Mouse (Mus musculus) hindbrain, embryonic 16.5 days (tissue): ENCODE measurements around the gene Rab14. TPM values are rescaled to one million over a fixed set of nuclear protein-coding genes. Genes with fewer than 3 reads are reported as not detected.

ENCODE experiments used
- ATAC-seq: fragments of 200-750 bp; cut with Nextera tagmentation; 2 replicates; pipeline ENCODE4 v1.8.0; 2017; ENCODE audit warnings: moderate TSS enrichment, moderate library complexity
- H3K27ac ChIP-seq: fragments of 300-500 bp; sonication (generic); 2 replicates; pipeline ENCODE4 v1.5.1; 2014; ENCODE audit warnings: low read depth, mild to moderate bottlenecking, control low read depth, low read length, moderate library complexity
- H3K27me3 ChIP-seq: fragments of 300-500 bp; sonication (generic); replicated peaks from 2 replicates; pipeline ENCODE4 v1.6.1; 2014; ENCODE audit warnings: low read length; ENCODE audit not compliant: control insufficient read depth, insufficient read depth
- H3K36me3 ChIP-seq: fragments of 300-500 bp; sonication (generic); 2 replicates; pipeline ENCODE4 v1.6.1; 2014; ENCODE audit warnings: mild to moderate bottlenecking, low read length, moderate library complexity, mixed read lengths; ENCODE audit not compliant: control insufficient read depth, insufficient read depth
- H3K4me1 ChIP-seq: fragments of 300-500 bp; sonication (generic); 2 replicates; pipeline ENCODE4 v1.6.1; 2014; ENCODE audit warnings: low read depth, low read length; ENCODE audit not compliant: control insufficient read depth, insufficient read depth
- H3K4me2 ChIP-seq: fragments of 300-500 bp; sonication (generic); 2 replicates; pipeline ENCODE4 v1.6.1; 2014; ENCODE audit warnings: mild to moderate bottlenecking, low read length, control low read depth, moderate library complexity
- H3K4me3 ChIP-seq: fragments of 300-500 bp; sonication (generic); 2 replicates; pipeline ENCODE4 v1.5.1; 2014; ENCODE audit warnings: mild to moderate bottlenecking, low read length, control low read depth, moderate library complexity
- H3K9ac ChIP-seq: fragments of 300-500 bp; sonication (generic); 2 replicates; pipeline ENCODE4 v1.6.1; 2014; ENCODE audit warnings: low read depth, mild to moderate bottlenecking, control low read depth, low read length, moderate library complexity
- H3K9me3 ChIP-seq: fragments of 300-500 bp; sonication (generic); 2 replicates; pipeline ENCODE4 v1.6.1; 2014; ENCODE audit warnings: mild to moderate bottlenecking, low read length, moderate library complexity; ENCODE audit not compliant: control insufficient read depth
- WGBS: fragments of 180-500 bp; shearing (Covaris S2); extraction: QIAGEN DNeasy Blood & Tissue Kit; methylation state at CpG from one replicate; pipeline ENCODE4 v1.1.7; 2014; 5-methylcytosine and 5-hydroxymethylcytosine counted together
- polyA plus RNA-seq: library from polyadenylated mRNA; unstranded; fragments of >200 nt; fragmentation: Nextera tagmentation; extraction: Ambion mirVana; gene quantifications from 2 replicates; pipeline ENCODE4 v1.2.1, GENCODE M21; 2015

Gene Rab14
- polyA plus RNA-seq, 1 experiment from 2014 or later, result 426 TPM

DNA sequence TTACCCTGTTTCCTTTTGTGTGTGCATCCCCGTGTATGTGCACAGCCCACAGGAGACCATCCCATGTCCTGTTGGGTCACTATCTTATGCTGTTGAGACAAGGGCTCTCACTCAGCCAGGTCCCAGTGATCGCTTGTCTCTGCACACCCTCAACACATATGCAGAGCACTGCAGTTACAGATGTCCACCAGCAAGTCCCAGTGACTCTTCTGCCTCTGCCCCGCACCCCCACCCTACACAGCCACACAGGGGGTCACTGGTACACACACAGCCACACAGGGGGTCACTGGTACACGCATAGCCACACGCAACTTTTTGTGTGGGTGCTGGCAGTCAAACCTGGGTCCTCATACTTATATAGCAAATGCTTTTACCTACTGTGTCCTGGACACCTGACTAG, 37.5 kb downstream of the Rab14 start:
- H3K9ac ChIP-seq, result no peak overlapping the region
- no peaks in the 10 kb centered on the region for H3K27me3 ChIP-seq
- H3K4me1 ChIP-seq, result no peaks in the 10 kb centered on the region
- ATAC-seq, result no peak
- H3K4me2 ChIP-seq, result no peak overlapping the region
- no peaks in the 10 kb centered on the region for H3K9me3 ChIP-seq
- no peak overlapping the region for H3K4me3 ChIP-seq
- H3K27ac ChIP-seq, result no peak overlapping the region
- 91% methylated on average over 5 of the region's 5 CpGs for WGBS
- peaks cover 25% of the 10 kb centered on the region for H3K36me3 ChIP-seq

DNA sequence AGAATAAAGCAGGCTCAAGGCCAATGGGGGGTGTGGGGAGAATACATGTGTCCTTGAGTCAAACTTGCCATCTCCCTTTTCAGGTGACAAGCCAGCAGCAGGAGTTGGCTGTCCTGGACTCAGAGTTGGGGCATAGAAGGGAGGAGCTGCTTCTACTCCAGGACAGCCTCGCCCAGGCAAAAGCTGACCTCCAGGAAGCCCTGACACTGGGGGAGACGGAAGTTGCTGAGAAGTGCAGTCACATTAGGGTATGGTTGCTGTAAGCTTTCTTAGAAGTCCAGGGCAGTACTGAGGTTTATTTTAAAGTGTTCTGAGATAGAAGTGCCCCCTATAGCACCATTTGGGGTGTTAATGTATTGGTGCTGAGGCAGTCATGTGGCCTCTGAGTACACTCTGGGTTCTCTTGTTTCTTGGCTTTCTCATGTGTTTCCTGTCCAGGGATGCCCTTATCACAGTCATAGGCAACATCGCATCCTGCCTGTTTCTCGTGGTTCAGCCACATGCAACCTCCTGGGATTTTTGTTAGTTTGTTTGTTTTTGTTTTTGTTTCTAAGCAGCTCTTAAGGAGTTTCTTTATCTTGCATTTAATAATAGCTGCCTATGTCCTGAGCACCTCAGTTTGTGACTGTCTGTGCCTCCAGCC, 39.0 kb downstream of the Rab14 start:
- Histone ChIP-seq H3K4me1 (no peaks in the 10 kb centered on the region), H3K4me3 (no peak overlapping the region), H3K36me3 (peaks cover 24% of the 10 kb centered on the region), H3K9ac (no peak overlapping the region), H3K4me2 (no peak overlapping the region), H3K27me3 (no peaks in the 10 kb centered on the region), H3K27ac (no peak overlapping the region), H3K9me3 (no peaks in the 10 kb centered on the region)
- no peak for ATAC-seq
- WGBS, result 84% methylated on average over 4 of the region's 4 CpGs

DNA sequence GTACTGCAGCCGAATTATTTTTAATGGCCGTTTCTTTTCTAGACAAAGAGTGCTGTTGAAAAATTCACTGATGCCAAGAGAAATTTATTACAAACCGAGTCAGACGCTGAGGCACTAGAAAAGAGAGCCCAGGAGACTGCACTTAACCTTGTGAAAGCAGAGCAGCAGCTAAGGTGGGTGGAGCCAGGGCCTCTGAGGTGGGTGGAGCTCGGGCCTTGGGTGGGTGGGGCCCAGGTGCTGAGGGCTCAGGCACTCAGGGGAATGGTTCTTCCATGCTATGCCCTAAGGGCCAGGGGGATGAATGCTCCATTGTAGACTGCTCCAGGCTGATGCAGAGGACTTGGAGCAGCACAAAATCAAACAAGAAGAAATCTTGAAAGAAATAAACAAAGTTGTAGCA, 40.7 kb downstream of the Rab14 start:
- H3K9me3 ChIP-seq, result no peaks in the 10 kb centered on the region
- WGBS, result 60% methylated on average over 5 of the region's 5 CpGs
- H3K4me1 ChIP-seq, result no peaks in the 10 kb centered on the region
- no peak overlapping the region for H3K4me2 ChIP-seq
- no peak overlapping the region for H3K27ac ChIP-seq
- no peak overlapping the region for H3K9ac ChIP-seq
- H3K36me3 ChIP-seq, result peaks cover 17% of the 10 kb centered on the region
- H3K4me3 ChIP-seq, result no peak overlapping the region
- no peak for ATAC-seq
- no peaks in the 10 kb centered on the region for H3K27me3 ChIP-seq

DNA sequence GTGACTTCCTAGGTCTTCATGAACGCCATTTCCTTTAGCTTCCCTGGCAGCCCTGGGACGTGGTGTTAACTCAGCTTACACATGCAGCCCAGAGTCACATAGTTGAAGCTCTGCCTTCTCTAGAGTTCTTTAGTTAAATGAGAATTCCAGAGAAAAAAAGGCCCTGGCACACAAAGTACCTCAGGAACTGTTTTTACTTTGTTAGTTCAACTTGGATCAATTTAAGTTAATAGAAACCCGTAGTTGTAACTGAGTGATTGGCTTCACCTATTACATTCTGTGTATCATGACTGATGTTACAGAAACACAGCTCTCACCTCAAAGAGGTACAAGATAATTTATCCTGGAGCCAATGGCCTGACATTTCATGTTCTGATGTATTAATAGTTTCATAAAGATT, 42.6 kb downstream of the Rab14 start:
- Histone ChIP-seq H3K9ac (no peak overlapping the region), H3K27ac (no peak overlapping the region), H3K36me3 (peaks cover 25% of the 10 kb centered on the region), H3K27me3 (no peaks in the 10 kb centered on the region), H3K4me2 (no peak overlapping the region), H3K4me3 (no peak overlapping the region), H3K4me1 (no peaks in the 10 kb centered on the region), H3K9me3 (no peaks in the 10 kb centered on the region)
- no peak for ATAC-seq
- 93% methylated on average over 3 of the region's 3 CpGs for WGBS

DNA sequence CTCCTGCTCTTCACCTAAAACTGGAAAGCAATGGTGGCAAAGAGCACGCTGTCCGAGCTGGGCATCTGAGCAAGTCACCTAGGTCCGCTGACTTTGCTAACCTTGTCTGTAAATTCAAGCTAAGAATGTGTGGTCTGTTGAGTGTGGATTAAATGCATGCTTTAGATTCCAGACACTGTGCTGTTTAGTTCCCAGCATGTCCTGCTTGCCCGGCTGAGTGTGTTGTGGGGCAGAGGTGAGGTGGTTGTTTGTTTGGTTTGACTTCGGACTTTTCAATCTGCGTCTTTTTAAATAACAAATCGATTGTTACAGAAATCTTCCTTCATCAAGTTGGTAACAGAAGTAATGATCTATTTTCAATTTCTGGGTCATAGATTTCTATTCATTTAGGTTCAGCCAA, 43.1 kb downstream of the Rab14 start:
- Histone ChIP-seq H3K4me3 (no peak overlapping the region), H3K4me1 (no peaks in the 10 kb centered on the region), H3K9ac (no peak overlapping the region), H3K36me3 (peaks cover 27% of the 10 kb centered on the region), H3K27ac (no peak overlapping the region), H3K4me2 (no peak overlapping the region), H3K9me3 (no peaks in the 10 kb centered on the region), H3K27me3 (no peaks in the 10 kb centered on the region)
- no peak for ATAC-seq
- 91% methylated on average over 7 of the region's 7 CpGs for WGBS

DNA sequence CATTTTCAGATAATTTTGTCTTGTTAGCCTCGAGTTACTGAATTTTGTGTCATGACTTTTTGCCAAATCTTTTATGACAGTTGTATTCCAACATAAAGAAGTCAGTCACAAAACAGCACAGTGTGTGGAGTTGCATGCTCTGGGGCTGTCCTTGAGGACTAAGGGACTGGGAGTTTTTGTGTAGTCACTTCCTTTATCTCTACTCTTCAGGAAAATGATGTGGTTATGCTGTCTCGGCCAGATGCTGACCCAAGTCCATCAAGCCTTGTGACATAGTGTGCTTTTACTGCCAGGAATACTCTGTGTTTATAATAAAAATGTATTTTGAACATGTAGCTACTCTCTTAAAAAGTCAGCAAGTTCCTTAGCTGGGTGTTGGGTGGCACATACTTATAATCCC, 43.9 kb downstream of the Rab14 start:
- no peak overlapping the region for H3K27ac ChIP-seq
- peaks cover 24% of the 10 kb centered on the region for H3K36me3 ChIP-seq
- ATAC-seq, result no peak
- WGBS, result 93% methylated on average over 2 of the region's 2 CpGs
- no peaks in the 10 kb centered on the region for H3K9me3 ChIP-seq
- no peak overlapping the region for H3K4me2 ChIP-seq
- no peak overlapping the region for H3K4me3 ChIP-seq
- H3K27me3 ChIP-seq, result no peaks in the 10 kb centered on the region
- no peak overlapping the region for H3K9ac ChIP-seq
- H3K4me1 ChIP-seq, result no peaks in the 10 kb centered on the region

DNA sequence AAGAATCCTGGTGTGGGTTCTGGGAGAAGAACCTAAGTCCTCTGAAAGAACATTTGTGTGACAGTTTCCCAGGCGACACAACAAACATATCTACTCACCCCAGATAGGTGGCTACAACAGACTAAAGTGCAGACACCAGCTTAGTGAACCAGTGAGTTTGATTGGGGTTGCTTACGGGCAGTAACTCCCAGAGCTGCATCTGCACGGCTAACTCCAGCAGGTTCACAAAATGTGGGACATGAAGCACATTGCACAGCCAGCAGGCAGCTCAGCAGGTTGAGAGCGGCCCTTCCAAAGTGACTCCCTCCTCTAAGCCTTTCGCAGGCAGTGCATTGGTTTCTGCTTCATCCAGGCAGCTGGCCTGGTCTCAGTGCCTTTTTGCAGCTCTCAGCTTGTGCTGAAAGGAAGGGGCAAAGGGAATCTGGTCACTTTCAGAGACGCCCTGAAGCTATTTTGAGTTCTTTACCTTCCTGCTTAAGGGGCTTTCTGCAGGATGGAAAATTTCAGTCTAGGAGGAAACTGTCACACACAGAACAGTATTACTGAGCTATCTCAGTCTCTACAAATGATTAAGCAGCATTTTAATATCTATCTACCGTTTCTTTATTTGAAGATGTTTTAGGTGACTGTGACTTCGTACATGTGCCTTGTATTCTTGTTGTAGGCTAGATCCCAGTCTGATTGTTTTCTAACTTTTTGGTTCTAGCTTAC, 46.9 kb downstream of the Rab14 start:
- H3K9ac ChIP-seq, result no peak overlapping the region
- H3K27me3 ChIP-seq, result no peaks in the 10 kb centered on the region
- H3K4me2 ChIP-seq, result no peak overlapping the region
- no peak overlapping the region for H3K27ac ChIP-seq
- H3K36me3 ChIP-seq, result peaks cover 31% of the 10 kb centered on the region
- WGBS, result 91% methylated on average over 8 of the region's 8 CpGs
- H3K4me3 ChIP-seq, result no peak overlapping the region
- no peaks in the 10 kb centered on the region for H3K4me1 ChIP-seq
- H3K9me3 ChIP-seq, result no peaks in the 10 kb centered on the region
- no peak for ATAC-seq

DNA sequence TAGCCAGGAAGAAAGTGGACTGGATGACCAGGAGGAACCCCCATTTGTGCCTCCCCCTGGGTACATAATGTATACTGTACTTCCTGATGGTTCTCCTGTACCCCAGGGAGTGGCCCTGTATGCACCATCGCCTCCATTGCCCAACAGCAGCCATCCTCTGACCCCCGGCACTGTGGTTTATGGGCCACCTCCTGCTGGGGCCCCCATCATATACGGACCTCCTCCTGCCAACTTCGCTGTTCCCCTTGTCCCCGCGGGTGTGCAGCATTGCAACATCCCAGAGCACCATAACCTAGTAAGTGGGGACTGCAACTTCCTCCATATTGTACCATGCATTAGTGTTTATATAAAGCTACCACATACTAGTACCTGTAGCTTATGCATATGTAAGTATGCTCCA, 47.7 kb downstream of the Rab14 start:
- Histone ChIP-seq H3K9ac (no peak overlapping the region), H3K9me3 (no peaks in the 10 kb centered on the region), H3K36me3 (peaks cover 38% of the 10 kb centered on the region), H3K4me3 (no peak overlapping the region), H3K4me2 (no peak overlapping the region), H3K27ac (no peak overlapping the region), H3K4me1 (no peaks in the 10 kb centered on the region), H3K27me3 (no peaks in the 10 kb centered on the region)
- WGBS, result 89% methylated on average over 6 of the region's 6 CpGs
- no peak for ATAC-seq

DNA sequence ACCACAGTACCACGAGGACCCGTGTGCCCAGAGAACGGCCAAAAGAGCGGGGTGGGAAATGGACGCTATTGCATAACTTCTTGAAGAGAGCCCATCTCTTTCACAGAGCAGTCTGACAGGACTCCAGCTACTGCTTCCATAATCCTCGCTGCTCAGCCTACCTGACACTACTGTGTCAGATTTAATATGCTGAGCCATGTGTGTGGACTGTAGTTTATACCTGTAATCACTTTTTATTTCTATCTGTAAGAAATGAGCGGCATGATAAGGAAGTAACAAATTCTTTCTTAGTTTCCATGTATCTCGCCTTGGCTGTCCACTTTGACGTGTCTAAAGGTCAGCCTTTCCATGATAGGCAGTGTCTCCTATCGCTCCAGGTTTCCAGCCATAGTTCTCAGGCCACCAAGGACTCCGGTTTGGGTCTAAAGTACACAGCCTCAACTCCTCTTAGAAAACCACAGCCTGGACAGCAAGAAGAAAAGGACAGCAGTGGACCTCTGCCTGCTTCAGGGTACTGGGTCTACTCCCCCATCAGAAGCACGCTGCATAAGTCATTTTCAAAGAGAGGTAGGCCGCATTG, 49.5 kb downstream of the Rab14 start:
- Histone ChIP-seq H3K36me3 (peaks cover 37% of the 10 kb centered on the region), H3K4me1 (no peaks in the 10 kb centered on the region), H3K27me3 (no peaks in the 10 kb centered on the region), H3K9me3 (no peaks in the 10 kb centered on the region), H3K27ac (no peak overlapping the region), H3K4me2 (no peak overlapping the region), H3K4me3 (no peak overlapping the region), H3K9ac (no peak overlapping the region)
- 95% methylated on average over 13 of the region's 13 CpGs for WGBS
- no peak for ATAC-seq
